Mouse (Mus musculus) limb, embryonic 12.5 days (tissue): ENCODE data around the gene Cep68. TPM values are rescaled to one million over a fixed set of nuclear protein-coding genes. Genes with fewer than 3 reads are reported as not detected.
"Not testable (repeated sequence)": the region's sequence is repeated elsewhere in the genome, so short reads cannot be mapped to it uniquely, and the experiment has no call there.

Experiments
- ATAC-seq: fragments of 200-750 bp; cut with Nextera tagmentation; 2 replicates; pipeline ENCODE4 v1.8.0; 2017; ENCODE audit warnings: low read depth, moderate TSS enrichment; ENCODE audit not compliant: insufficient number of reproducible peaks, insufficient read depth, low FRiP score, low TSS enrichment
- H3K27ac ChIP-seq: fragments of 300-500 bp; sonication (generic); 2 replicates; pipeline ENCODE4 v1.5.1; 2016; ENCODE audit warnings: mild to moderate bottlenecking, moderate library complexity
- H3K27me3 ChIP-seq: fragments of 300-500 bp; sonication (generic); 2 replicates; pipeline ENCODE4 v1.6.1; 2016; ENCODE audit warnings: mild to moderate bottlenecking, moderate library complexity
- H3K36me3 ChIP-seq: fragments of 300-500 bp; sonication (generic); 2 replicates; pipeline ENCODE4 v1.6.1; 2016; ENCODE audit warnings: mild to moderate bottlenecking, moderate library complexity
- H3K4me1 ChIP-seq: fragments of 300-500 bp; sonication (generic); replicated peaks from 2 replicates; pipeline ENCODE4 v1.6.1; 2016
- H3K4me2 ChIP-seq: fragments of 300-500 bp; sonication (generic); 2 replicates; pipeline ENCODE4 v1.6.1; 2016; ENCODE audit warnings: mild to moderate bottlenecking, moderate library complexity
- H3K4me3 ChIP-seq: fragments of 300-500 bp; sonication (generic); replicated peaks from 2 replicates; pipeline ENCODE4 v1.5.1; 2016; ENCODE audit warnings: mild to moderate bottlenecking
- H3K9ac ChIP-seq: fragments of 300-500 bp; sonication (generic); replicated peaks from 2 replicates; pipeline ENCODE4 v1.6.1; 2016; ENCODE audit warnings: mild to moderate bottlenecking, moderate library complexity
- H3K9me3 ChIP-seq: fragments of 300-500 bp; sonication (generic); 2 replicates; pipeline ENCODE4 v1.6.1; 2016; ENCODE audit warnings: mild to moderate bottlenecking, moderate library complexity
- WGBS: fragments of 180-500 bp; shearing (Covaris S2); methylation state at CpG from one replicate; pipeline ENCODE4 v1.1.7; 2016; 5-methylcytosine and 5-hydroxymethylcytosine counted together
- polyA plus RNA-seq: library from polyadenylated mRNA; unstranded; fragments of >200 nt; fragmentation: Nextera tagmentation; extraction: Ambion mirVana; gene quantifications from 2 replicates; pipeline ENCODE4 v1.2.1, GENCODE M21; 2016

Cep68 gene
- polyA plus RNA-seq, 1 experiment from 2014 or later: 42.6 TPM

- 85% methylated on average over 6 of the region's 6 CpGs for WGBS
- H3K4me1 ChIP-seq: no peaks in the 10 kb centered on the region
- no peak overlapping the region for H3K9ac ChIP-seq
- no peak for ATAC-seq
- H3K9me3 ChIP-seq: no peaks in the 10 kb centered on the region
- H3K27me3 ChIP-seq: no peaks in the 10 kb centered on the region
- H3K4me3 ChIP-seq: no peak overlapping the region
- H3K27ac ChIP-seq: no peak overlapping the region
- H3K4me2 ChIP-seq: no peak overlapping the region
- H3K36me3 ChIP-seq: peaks cover 84% of the 10 kb centered on the region
These were observed 25.0 kb downstream of the Cep68 start for GRCm38 (mm10) chr11:20224196-20224595.

- H3K36me3 ChIP-seq: peaks cover 87% of the 10 kb centered on the region
- not testable (repeated sequence) for ATAC-seq, H3K4me3 ChIP-seq, H3K27ac ChIP-seq, H3K4me1 ChIP-seq, H3K9me3 ChIP-seq, H3K4me2 ChIP-seq, H3K9ac ChIP-seq, H3K27me3 ChIP-seq
- no CpG with 5 or more reads among the region's 1 CpGs for WGBS
These were observed 27.6 kb downstream of the Cep68 start for GRCm38 (mm10) chr11:20221671-20222070.

GRCm38 (mm10) chr11:20217227-20217626, 32.0 kb downstream of the Cep68 start:
- no peak overlapping the region for H3K27ac ChIP-seq
- no peak overlapping the region for H3K4me3 ChIP-seq
- H3K9me3 ChIP-seq: no peaks in the 10 kb centered on the region
- WGBS: 100% methylated on average over 1 of the region's 1 CpGs
- H3K36me3 ChIP-seq: peaks cover 63% of the 10 kb centered on the region
- H3K9ac ChIP-seq: no peak overlapping the region
- no peak for ATAC-seq
- H3K27me3 ChIP-seq: no peaks in the 10 kb centered on the region
- no peak overlapping the region for H3K4me2 ChIP-seq
- no peaks in the 10 kb centered on the region for H3K4me1 ChIP-seq

- peaks cover 58% of the 10 kb centered on the region for H3K36me3 ChIP-seq
- no peak overlapping the region for H3K4me3 ChIP-seq
- WGBS: 80% methylated on average over 4 of the region's 4 CpGs
- no peaks in the 10 kb centered on the region for H3K27me3 ChIP-seq
- H3K9ac ChIP-seq: no peak overlapping the region
- no peak for ATAC-seq
- H3K27ac ChIP-seq: no peak overlapping the region
- 0 out of 2 replicates have a peak, but pooled peaks cover under 1% of the 10 kb centered on the region for H3K4me1 ChIP-seq
- H3K4me2 ChIP-seq: no peak overlapping the region
- no peaks in the 10 kb centered on the region for H3K9me3 ChIP-seq
These were observed 32.8 kb downstream of the Cep68 start for GRCm38 (mm10) chr11:20216415-20216814.

GRCm38 (mm10) chr11:20214779-20215178, 34.5 kb downstream of the Cep68 start:
- Histone ChIP-seq H3K36me3 (peaks cover 46% of the 10 kb centered on the region), H3K9me3 (no peaks in the 10 kb centered on the region), H3K9ac (no peak overlapping the region), H3K4me1 (peaks cover 4% of the 10 kb centered on the region; the same call in 1 of the 2 replicates), H3K27me3 (no peaks in the 10 kb centered on the region), H3K27ac (no peak overlapping the region), H3K4me3 (no peak overlapping the region), H3K4me2 (no peak overlapping the region)
- no peak for ATAC-seq
- WGBS: 97% methylated on average over 1 of the region's 1 CpGs

- Histone ChIP-seq H3K4me1 (peaks cover 4% of the 10 kb centered on the region; the same call in 1 of the 2 replicates), H3K4me3 (no peak overlapping the region), H3K27ac (no peak overlapping the region), H3K4me2 (no peak overlapping the region), H3K9me3 (no peaks in the 10 kb centered on the region), H3K27me3 (no peaks in the 10 kb centered on the region), H3K9ac (no peak overlapping the region), H3K36me3 (peaks cover 17% of the 10 kb centered on the region)
- no peak for ATAC-seq
- 84% methylated on average over 2 of the region's 2 CpGs for WGBS
These were observed 37.4 kb downstream of the Cep68 start for GRCm38 (mm10) chr11:20211838-20212237.

GRCm38 (mm10) chr11:20207589-20207988, 41.6 kb downstream of the Cep68 start:
- H3K4me1 ChIP-seq: peaks cover 30% of the 10 kb centered on the region
- H3K4me2 ChIP-seq: no peak overlapping the region
- H3K36me3 ChIP-seq: no peaks in the 10 kb centered on the region
- no peaks in the 10 kb centered on the region for H3K9me3 ChIP-seq
- WGBS: 88% methylated on average over 2 of the region's 2 CpGs
- no peak overlapping the region for H3K27ac ChIP-seq
- no peak overlapping the region for H3K4me3 ChIP-seq
- no peaks in the 10 kb centered on the region for H3K27me3 ChIP-seq
- no peak overlapping the region for H3K9ac ChIP-seq
- no peak for ATAC-seq

- Histone ChIP-seq H3K36me3 (no peaks in the 10 kb centered on the region), H3K9ac (no peak overlapping the region), H3K27ac (no peak overlapping the region), H3K27me3 (no peaks in the 10 kb centered on the region), H3K4me2 (no peak overlapping the region), H3K4me3 (no peak overlapping the region), H3K9me3 (no peaks in the 10 kb centered on the region), H3K4me1 (peaks cover 33% of the 10 kb centered on the region)
- no peak for ATAC-seq
- 54% methylated on average over 2 of the region's 2 CpGs for WGBS
These were observed 42.5 kb downstream of the Cep68 start for GRCm38 (mm10) chr11:20206626-20207223.

- WGBS: 84% methylated on average over 4 of the region's 4 CpGs
- Histone ChIP-seq H3K27ac (no peak overlapping the region), H3K4me2 (no peak overlapping the region), H3K36me3 (no peaks in the 10 kb centered on the region), H3K9me3 (no peaks in the 10 kb centered on the region), H3K27me3 (no peaks in the 10 kb centered on the region), H3K4me3 (no peak overlapping the region), H3K4me1 (peaks cover 29% of the 10 kb centered on the region), H3K9ac (no peak overlapping the region)
- no peak for ATAC-seq
These were observed 43.7 kb downstream of the Cep68 start for GRCm38 (mm10) chr11:20205538-20205937.

GRCm38 (mm10) chr11:20204870-20205446, 44.3 kb downstream of the Cep68 start:
- peaks cover 29% of the 10 kb centered on the region for H3K4me1 ChIP-seq
- no peak overlapping the region for H3K4me2 ChIP-seq
- H3K4me3 ChIP-seq: no peak overlapping the region
- no peak overlapping the region for H3K9ac ChIP-seq
- H3K27ac ChIP-seq: no peak overlapping the region
- H3K9me3 ChIP-seq: no peaks in the 10 kb centered on the region
- 82% methylated on average over 9 of the region's 9 CpGs for WGBS
- H3K27me3 ChIP-seq: no peaks in the 10 kb centered on the region
- H3K36me3 ChIP-seq: no peaks in the 10 kb centered on the region
- ATAC-seq: no peak

GRCm38 (mm10) chr11:20204321-20204720, 44.9 kb downstream of the Cep68 start:
- Histone ChIP-seq H3K27ac (no peak overlapping the region), H3K9ac (no peak overlapping the region), H3K4me3 (no peak overlapping the region), H3K9me3 (no peaks in the 10 kb centered on the region), H3K4me1 (peaks cover 29% of the 10 kb centered on the region), H3K27me3 (no peaks in the 10 kb centered on the region), H3K36me3 (no peaks in the 10 kb centered on the region), H3K4me2 (no peak overlapping the region)
- no peak for ATAC-seq
- WGBS: 82% methylated on average over 2 of the region's 2 CpGs
